Mouse (Mus musculus): ENCODE measurements around the gene Sstr3.

GRCm38 (mm10) chr15:78530141-78530540 lies 14.3 kb downstream of the Sstr3 start:
- TF ChIP-seq CTCF (IDR thresholded peaks at IDR 0.05; ENCODE audit: extremely low read depth, insufficient read length, insufficient replicate concordance, low read depth, low read length), result no peak
- TF ChIP-seq POLR2A (IDR thresholded peaks at IDR 0.05; ENCODE audit: low read depth, low read length), result no peak

Measured in small intestine, adult 2 months (tissue).